Mouse (Mus musculus) right cerebral cortex, adult 18-20 months (tissue): ENCODE results near the gene Mettl7b.

ENCODE experiments used
- DNase-seq: peaks from one replicate; pipeline ENCODE4 v3.0.0; 2022; ENCODE audit warnings: mixed read lengths

Gene Mettl7b

GRCm38 (mm10) chr10:128918246-128918645 is 42.5 kb downstream of the Mettl7b start:
- DNase-seq = no peak

GRCm38 (mm10) chr10:128917400-128917799 is 43.4 kb downstream of the Mettl7b start:
- DNase-seq = no peak

DNA sequence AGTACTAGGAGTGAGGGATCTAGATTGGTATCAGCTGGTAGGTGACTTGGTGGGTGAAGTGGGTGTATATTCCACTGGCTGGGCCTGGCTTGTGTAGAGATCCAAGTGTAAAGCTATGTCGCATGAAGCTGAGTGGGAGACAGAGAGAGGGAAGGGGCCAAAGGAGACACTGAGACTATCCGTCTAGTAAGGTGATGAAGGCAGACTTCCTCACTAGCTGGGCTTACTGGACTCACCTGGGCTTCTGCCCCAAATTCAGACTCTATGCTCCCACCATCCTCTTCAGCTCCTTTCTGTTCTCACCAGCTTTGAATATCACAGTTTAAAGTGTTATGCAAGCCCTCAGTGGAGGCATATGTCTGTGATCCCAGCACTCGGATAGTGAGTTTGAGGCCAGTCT is 44.1 kb downstream of the Mettl7b start:
- DNase-seq = no peak

- no peak for DNase-seq
These were observed 45.2 kb downstream of the Mettl7b start for GRCm38 (mm10) chr10:128915550-128915949.

DNA sequence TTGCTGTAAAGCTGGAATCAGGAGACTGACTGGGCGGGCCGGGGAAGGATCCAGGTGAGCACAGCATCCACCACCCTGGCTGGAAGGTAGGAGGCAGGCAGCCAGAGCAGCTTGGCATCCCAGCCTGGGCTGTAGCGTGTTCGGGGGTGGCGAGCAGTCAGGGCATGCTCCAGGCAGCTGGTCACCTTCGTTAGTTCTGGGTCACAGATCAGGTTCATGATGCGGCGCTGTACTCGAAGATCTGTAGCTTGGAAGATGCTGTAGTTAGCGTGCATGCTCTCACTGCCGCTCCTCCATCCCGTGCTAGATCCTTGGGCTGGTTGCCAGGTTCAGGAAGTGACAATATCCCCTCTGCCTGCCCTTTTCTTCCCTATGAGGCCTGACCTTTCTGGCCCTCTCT is 47.1 kb downstream of the Mettl7b start:
- no peak for DNase-seq

GRCm38 (mm10) chr10:128913219-128913618 is 47.6 kb downstream of the Mettl7b start:
- peak; percentile 88 for DNase-seq

GRCm38 (mm10) chr10:128912791-128913190 is 48.0 kb downstream of the Mettl7b start:
- no peak for DNase-seq

- no peak for DNase-seq
These were observed 48.5 kb downstream of the Mettl7b start for GRCm38 (mm10) chr10:128912268-128912667.

- no peak for DNase-seq
These were observed 49.4 kb downstream of the Mettl7b start for GRCm38 (mm10) chr10:128911430-128911829.

DNA sequence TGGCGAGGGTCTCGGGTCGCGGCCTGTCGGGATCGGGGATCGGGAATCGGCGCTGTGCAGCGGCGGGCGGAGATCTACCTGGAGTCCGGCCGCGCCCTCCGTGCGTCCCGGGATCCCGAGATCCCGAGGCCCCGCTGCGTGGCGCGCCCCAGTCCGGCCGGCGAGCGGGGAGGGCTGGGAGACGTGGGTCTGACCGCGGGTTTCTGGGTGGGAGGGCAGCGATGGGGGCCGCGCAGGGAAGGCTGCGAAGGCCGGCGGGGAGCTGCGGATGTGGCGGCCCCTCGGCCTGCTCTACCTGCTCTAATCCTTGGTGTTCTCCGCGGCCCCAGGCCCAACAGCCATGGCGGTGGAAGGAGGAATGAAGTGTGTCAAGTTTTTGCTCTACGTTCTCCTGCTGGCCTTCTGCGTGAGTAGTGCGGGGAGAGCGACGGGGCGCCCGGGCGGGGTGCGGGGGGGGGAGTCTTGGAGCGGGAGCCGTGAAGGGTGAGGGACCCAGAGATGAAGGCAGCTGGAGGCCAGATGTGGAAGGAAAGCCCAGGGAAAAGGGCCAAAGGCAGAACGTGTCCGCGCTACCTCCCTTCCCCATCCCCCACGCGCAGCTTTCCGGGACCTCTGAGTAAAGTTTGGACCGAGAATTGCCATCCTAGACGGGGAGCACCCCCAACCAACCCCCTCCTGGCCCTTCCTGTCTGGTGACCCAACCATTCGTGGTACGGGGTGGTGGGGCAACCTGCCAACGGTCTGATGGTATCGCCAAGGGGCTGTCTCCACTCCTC is 50.5 kb downstream of the Mettl7b start:
- no peak for DNase-seq

GRCm38 (mm10) chr10:128909567-128910028 is 51.2 kb downstream of the Mettl7b start:
- peak; percentile 78 for DNase-seq

GRCm38 (mm10) chr10:128908778-128909448 is 51.9 kb downstream of the Mettl7b start:
- no peak for DNase-seq
